Mouse (Mus musculus) midbrain, embryonic 11.5 days (tissue): ENCODE measurements at regions not wholly inside any gene's neighbourhood (a gene's known extent, or its start where the extent isn't known, plus 50 kb on each side); places are given as distances from the start of the nearest gene placed in this dataset.

ENCODE experiments used
- ATAC-seq: fragments of 200-750 bp; cut with Nextera tagmentation; 2 replicates; pipeline ENCODE4 v1.8.0; 2017; ENCODE audit warnings: moderate TSS enrichment, moderate library complexity; ENCODE audit not compliant: low FRiP score
- DNase-seq: peaks from one replicate; pipeline ENCODE4 v3.0.0; 2015; ENCODE audit warnings: low spot score; ENCODE audit errors: missing footprints
- H3K27ac ChIP-seq: fragments of 300-500 bp; sonication (generic); 2 replicates; pipeline ENCODE4 v1.5.1; 2014; ENCODE audit warnings: low read depth, low read length
- H3K27me3 ChIP-seq: fragments of 300-500 bp; sonication (generic); 2 replicates; pipeline ENCODE4 v1.6.1; 2014; ENCODE audit warnings: mild to moderate bottlenecking, low read length, moderate library complexity, mixed read lengths; ENCODE audit not compliant: control insufficient read depth, insufficient read depth
- H3K36me3 ChIP-seq: fragments of 300-500 bp; sonication (generic); 2 replicates; pipeline ENCODE4 v1.6.1; 2014; ENCODE audit warnings: mild to moderate bottlenecking, low read length, moderate library complexity, mixed read lengths; ENCODE audit not compliant: control insufficient read depth, insufficient read depth
- H3K4me1 ChIP-seq: fragments of 300-500 bp; sonication (generic); 2 replicates; pipeline ENCODE4 v1.6.1; 2014; ENCODE audit warnings: low read length; ENCODE audit not compliant: control insufficient read depth, insufficient read depth
- H3K4me2 ChIP-seq: fragments of 300-500 bp; sonication (generic); 2 replicates; pipeline ENCODE4 v1.6.1; 2014; ENCODE audit warnings: mild to moderate bottlenecking, moderate library complexity
- H3K4me3 ChIP-seq: fragments of 300-500 bp; sonication (generic); 2 replicates; pipeline ENCODE4 v1.5.1; 2014; ENCODE audit warnings: low read depth, low read length
- H3K9ac ChIP-seq: fragments of 300-500 bp; sonication (generic); 2 replicates; pipeline ENCODE4 v1.6.1; 2014; ENCODE audit warnings: low read length
- H3K9me3 ChIP-seq: fragments of 300-500 bp; sonication (generic); 2 replicates; pipeline ENCODE4 v1.6.1; 2016; ENCODE audit warnings: low read length; ENCODE audit not compliant: control insufficient read depth
- WGBS: fragments of 180-500 bp; shearing (Covaris S2); extraction: QIAGEN DNeasy Blood & Tissue Kit; methylation state at CpG from one replicate; pipeline ENCODE4 v1.1.7; 2014; 5-methylcytosine and 5-hydroxymethylcytosine counted together

- WGBS, result 76% methylated on average over 3 of the region's 3 CpGs
- Histone ChIP-seq H3K36me3 (no peaks in the 10 kb centered on the region), H3K27ac (no peak overlapping the region), H3K4me1 (no peaks in the 10 kb centered on the region), H3K4me3 (no peak overlapping the region), H3K9ac (no peak overlapping the region), H3K9me3 (no peaks in the 10 kb centered on the region), H3K27me3 (no peaks in the 10 kb centered on the region), H3K4me2 (no peak overlapping the region)
- DNase-seq (peak; percentile 62), ATAC-seq (no peak)
Observed at GRCm38 (mm10) chr1:88602241-88602640, 92.4 kb upstream of the Glrp1 start.

DNA sequence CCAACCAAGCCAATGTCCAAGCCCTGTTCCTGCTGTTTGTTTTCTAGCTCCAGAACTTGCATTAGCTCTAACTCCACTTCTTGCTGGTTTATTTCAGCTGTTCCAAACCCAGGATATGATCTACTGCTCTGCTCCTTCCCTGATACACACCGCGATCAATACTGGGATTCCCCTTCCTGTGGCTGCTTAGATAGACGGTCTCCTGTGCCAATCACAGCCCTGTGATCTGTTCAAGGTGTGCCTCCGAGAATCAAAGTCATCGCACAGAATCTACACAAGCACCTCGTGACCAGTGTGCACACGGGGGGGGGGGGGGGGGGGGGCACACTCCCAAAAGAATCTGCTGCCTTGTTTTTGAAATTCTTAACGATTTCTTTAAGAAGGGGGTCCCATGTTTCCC lies 91.9 kb upstream of the Glrp1 start:
- Histone ChIP-seq H3K9ac (no peak overlapping the region), H3K27ac (no peak overlapping the region), H3K4me3 (no peak overlapping the region), H3K9me3 (no peaks in the 10 kb centered on the region), H3K4me2 (no peak overlapping the region), H3K27me3 (no peaks in the 10 kb centered on the region), H3K4me1 (no peaks in the 10 kb centered on the region), H3K36me3 (no peaks in the 10 kb centered on the region)
- DNase-seq (peak; percentile 45), ATAC-seq (no peak)
- WGBS, result 78% methylated on average over 8 of the region's 8 CpGs

DNA sequence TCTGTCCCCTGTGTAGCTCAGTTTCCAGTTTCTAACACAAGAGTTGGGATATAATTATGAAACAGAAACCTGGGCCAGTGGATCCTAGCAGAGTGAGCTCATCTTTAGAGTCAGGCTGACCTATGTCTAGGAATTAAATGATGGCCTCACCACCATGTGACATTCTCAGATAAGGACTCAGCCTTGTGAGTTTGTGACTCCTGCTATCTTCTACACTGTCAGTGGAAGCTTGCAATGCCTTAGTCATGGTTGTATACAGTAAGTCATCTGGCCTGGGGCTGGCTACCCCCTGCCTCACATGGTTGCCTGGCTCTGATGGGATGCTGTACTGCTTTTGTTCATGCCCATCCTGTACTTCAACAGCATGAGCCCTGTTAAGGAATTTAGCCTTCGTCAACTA lies 90.3 kb upstream of the Glrp1 start:
- no peaks in the 10 kb centered on the region for H3K9me3 ChIP-seq
- no peak overlapping the region for H3K27ac ChIP-seq
- no peaks in the 10 kb centered on the region for H3K4me1 ChIP-seq
- 91% methylated on average over 1 of the region's 1 CpGs for WGBS
- no peaks in the 10 kb centered on the region for H3K36me3 ChIP-seq
- no peak overlapping the region for H3K4me2 ChIP-seq
- no peaks in the 10 kb centered on the region for H3K27me3 ChIP-seq
- DNase-seq, result no peak
- ATAC-seq, result no peak
- H3K4me3 ChIP-seq, result no peak overlapping the region
- no peak overlapping the region for H3K9ac ChIP-seq

- Histone ChIP-seq H3K9ac (no peak overlapping the region), H3K4me2 (no peak overlapping the region), H3K27me3 (no peaks in the 10 kb centered on the region), H3K9me3 (no peaks in the 10 kb centered on the region), H3K4me1 (no peaks in the 10 kb centered on the region), H3K4me3 (no peak overlapping the region), H3K36me3 (no peaks in the 10 kb centered on the region), H3K27ac (no peak overlapping the region)
- 53% methylated on average over 9 of the region's 9 CpGs for WGBS
- ATAC-seq (no peak), DNase-seq (peak; percentile 84)
Observed at GRCm38 (mm10) chr1:88594484-88595254, 84.8 kb upstream of the Glrp1 start.

GRCm38 (mm10) chr1:88592036-88592435 lies 82.2 kb upstream of the Glrp1 start:
- H3K27ac ChIP-seq, result no peak overlapping the region
- no peaks in the 10 kb centered on the region for H3K4me1 ChIP-seq
- no peak overlapping the region for H3K4me3 ChIP-seq
- no peak overlapping the region for H3K4me2 ChIP-seq
- ATAC-seq (no peak), DNase-seq (no peak)
- no peak overlapping the region for H3K9ac ChIP-seq
- WGBS, result 76% methylated on average over 6 of the region's 6 CpGs
- H3K36me3 ChIP-seq, result no peaks in the 10 kb centered on the region
- H3K9me3 ChIP-seq, result no peaks in the 10 kb centered on the region
- no peaks in the 10 kb centered on the region for H3K27me3 ChIP-seq

- H3K27me3 ChIP-seq, result no peaks in the 10 kb centered on the region
- DNase-seq (no peak), ATAC-seq (no peak)
- no peaks in the 10 kb centered on the region for H3K4me1 ChIP-seq
- WGBS, result 86% methylated on average over 9 of the region's 9 CpGs
- H3K4me2 ChIP-seq, result no peak overlapping the region
- H3K9ac ChIP-seq, result no peak overlapping the region
- H3K4me3 ChIP-seq, result no peak overlapping the region
- H3K27ac ChIP-seq, result no peak overlapping the region
- no peaks in the 10 kb centered on the region for H3K9me3 ChIP-seq
- H3K36me3 ChIP-seq, result no peaks in the 10 kb centered on the region
Observed at GRCm38 (mm10) chr1:88590802-88591380, 81.0 kb upstream of the Glrp1 start.

DNA sequence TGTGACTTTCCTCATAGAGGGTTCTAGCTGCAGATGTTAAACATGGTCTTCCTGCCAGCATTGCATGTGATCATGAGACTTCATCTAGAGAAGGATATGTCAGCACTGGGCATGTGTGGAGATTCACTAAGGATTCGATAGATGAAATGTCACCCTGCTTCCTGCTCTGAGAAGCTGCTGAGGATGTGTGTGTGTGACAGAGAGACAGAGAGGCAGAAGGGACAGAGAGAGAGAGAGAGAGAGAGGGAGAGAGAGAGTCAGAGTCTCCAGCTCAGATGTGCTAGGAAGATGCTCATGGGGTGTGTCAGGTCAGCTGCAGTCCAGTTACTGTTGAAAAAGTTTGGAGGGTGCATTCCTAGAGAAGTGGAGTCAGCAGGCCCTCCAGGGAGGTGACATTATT lies 78.9 kb upstream of the Glrp1 start:
- no peak for DNase-seq
- H3K36me3 ChIP-seq, result no peaks in the 10 kb centered on the region
- no peak overlapping the region for H3K4me2 ChIP-seq
- H3K4me3 ChIP-seq, result no peak overlapping the region
- ATAC-seq, result no peak
- no peak overlapping the region for H3K9ac ChIP-seq
- H3K9me3 ChIP-seq, result no peaks in the 10 kb centered on the region
- H3K4me1 ChIP-seq, result no peaks in the 10 kb centered on the region
- 79% methylated on average over 1 of the region's 1 CpGs for WGBS
- no peak overlapping the region for H3K27ac ChIP-seq
- no peaks in the 10 kb centered on the region for H3K27me3 ChIP-seq

DNA sequence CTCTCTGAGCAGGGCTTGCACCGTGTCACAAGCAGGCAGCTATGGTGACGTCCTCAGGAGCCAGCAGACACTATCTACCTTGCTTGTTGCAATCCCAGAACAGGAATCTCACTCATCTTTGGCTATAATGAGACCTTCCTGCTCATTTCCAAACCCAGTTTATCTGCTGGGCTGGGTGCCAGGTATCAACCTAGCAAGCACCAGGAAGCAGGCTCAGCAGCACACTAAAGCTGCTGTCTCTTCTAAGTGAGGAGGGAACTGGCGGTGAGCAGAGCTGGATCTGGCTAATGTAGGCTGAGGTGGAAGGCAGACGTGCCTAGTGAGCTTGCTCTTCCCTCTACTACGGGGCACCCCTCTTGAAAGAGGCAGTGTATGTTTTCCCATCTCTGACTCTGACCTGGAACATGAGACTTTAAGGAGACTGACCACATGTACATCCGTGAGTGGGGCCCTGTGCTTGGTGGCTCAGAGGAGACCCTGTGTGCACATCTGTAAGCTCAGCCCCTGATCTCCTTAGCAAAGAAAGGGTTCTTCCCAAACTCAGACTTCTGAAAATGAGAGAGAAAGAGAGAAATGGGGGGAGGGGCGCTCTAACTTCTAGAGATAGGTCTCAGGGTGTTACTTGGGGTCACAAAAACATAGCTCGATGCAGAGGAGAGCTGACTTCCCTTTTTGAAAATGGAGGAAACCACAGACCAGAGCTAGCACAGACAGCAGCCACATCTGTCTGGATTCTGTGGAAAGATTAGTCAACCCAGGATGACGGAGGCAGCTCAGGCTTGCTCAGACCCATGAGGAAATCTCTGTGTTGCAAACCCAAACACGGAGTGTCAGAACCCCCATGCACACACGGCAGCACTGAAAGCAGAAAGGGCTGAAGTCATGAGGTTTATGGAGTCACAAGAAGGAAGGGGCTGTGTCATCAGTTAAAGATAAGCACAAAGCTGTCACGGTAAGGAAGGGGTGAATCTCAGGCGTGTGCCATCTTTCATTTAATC lies 77.3 kb upstream of the Glrp1 start:
- H3K4me3 ChIP-seq, result no peak overlapping the region
- no peak for ATAC-seq
- no peak overlapping the region for H3K4me2 ChIP-seq
- DNase-seq, result no peak
- no peak overlapping the region for H3K9ac ChIP-seq
- no peak overlapping the region for H3K27ac ChIP-seq
- 85% methylated on average over 13 of the region's 13 CpGs for WGBS
- H3K9me3 ChIP-seq, result no peaks in the 10 kb centered on the region
- H3K4me1 ChIP-seq, result no peaks in the 10 kb centered on the region
- H3K27me3 ChIP-seq, result no peaks in the 10 kb centered on the region
- H3K36me3 ChIP-seq, result no peaks in the 10 kb centered on the region

- Histone ChIP-seq H3K36me3 (no peaks in the 10 kb centered on the region), H3K4me1 (no peaks in the 10 kb centered on the region), H3K9me3 (no peaks in the 10 kb centered on the region), H3K27ac (no peak overlapping the region), H3K4me3 (no peak overlapping the region), H3K4me2 (no peak overlapping the region), H3K27me3 (no peaks in the 10 kb centered on the region), H3K9ac (no peak overlapping the region)
- WGBS, result 92% methylated on average over 2 of the region's 2 CpGs
- DNase-seq (no peak), ATAC-seq (no peak)
Observed at GRCm38 (mm10) chr1:88586128-88586527, 76.3 kb upstream of the Glrp1 start.
